Mouse (Mus musculus) liver, adult 10 weeks (tissue): ENCODE results near the gene Mcts2. TPM values are rescaled to one million over a fixed set of nuclear protein-coding genes. Genes with fewer than 3 reads are reported as not detected.

Experiments
- polyA plus RNA-seq: library from polyadenylated mRNA; stranded (reverse); fragments of 350-450 nt; fragmentation: Illumina TruSeq; extraction: RNeasy Lipid Tissue Mini Kit (QIAGEN cat#74804); gene quantifications from one replicate; pipeline ENCODE4 v1.2.3, GENCODE M21; 2014; ENCODE audit warnings: low read depth, low replicate concordance

Gene Mcts2
- 6.6 TPM for polyA plus RNA-seq

DNA sequence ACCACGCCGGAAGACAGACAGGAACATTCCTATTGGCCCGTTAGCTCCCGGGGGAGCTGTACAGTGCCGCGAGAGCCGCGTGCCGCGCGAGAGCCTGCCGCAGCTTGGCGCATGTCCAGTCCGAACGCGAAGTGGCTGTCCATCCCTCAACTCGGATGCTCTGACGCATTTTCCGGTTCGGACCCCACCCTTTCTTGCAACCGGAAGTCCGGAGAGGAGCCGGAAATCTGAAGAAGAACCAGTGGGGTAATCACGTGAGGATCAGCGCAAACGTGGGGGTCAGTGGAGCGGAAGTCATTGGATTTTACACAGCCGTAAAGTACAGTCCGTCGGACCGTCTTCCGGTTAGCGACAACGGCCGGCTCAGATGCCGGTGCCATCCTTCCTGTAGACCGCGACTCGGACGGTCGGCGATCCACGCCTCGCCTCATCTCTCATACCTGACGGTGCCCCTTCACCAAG is at the start of gene Mcts2:
Mcts2 (plus strand) TSS at position 230 of the 462 bp plus-strand sequence.

GRCm38 (mm10) chr2:152669256-152669638 is 17.6 kb upstream of the Mcts2 start, which contains the start of gene H13:
H13 (plus strand) TSS chr2:152669461.

GRCm38 (mm10) chr2:152736090-152736601 is 49.3 kb downstream of the Mcts2 start, which contains the start of gene Id1:
Id1 (plus strand) TSS chr2:152736251.

Other genes with a start within 250 kb of the Mcts2 start
- gene Defb23, start 222.4 kb upstream of the Mcts2 start, polyA plus RNA-seq: not detected
- gene Defb20, start 210.0 kb upstream of the Mcts2 start, polyA plus RNA-seq: not detected
- not detected for gene Defb22, start 196.9 kb upstream of the Mcts2 start, polyA plus RNA-seq
- gene Defb26, start 175.3 kb upstream of the Mcts2 start, polyA plus RNA-seq: not detected
- gene Defb28, start 168.8 kb upstream of the Mcts2 start, polyA plus RNA-seq: not detected
- gene Defb29, start 146.9 kb upstream of the Mcts2 start, polyA plus RNA-seq: not detected
- not detected for gene Gm17416, start 117.7 kb upstream of the Mcts2 start, polyA plus RNA-seq
- gene Defb21, start 114.3 kb upstream of the Mcts2 start, polyA plus RNA-seq: not detected
- gene Defb19, start 106.7 kb upstream of the Mcts2 start, polyA plus RNA-seq: not detected
- gene Defb45, start 87.6 kb upstream of the Mcts2 start, polyA plus RNA-seq: not detected
- not detected for gene Defb36, start 82.7 kb upstream of the Mcts2 start, polyA plus RNA-seq
- not detected for gene Defb25, start 64.0 kb upstream of the Mcts2 start, polyA plus RNA-seq
- gene Rem1, start 60.1 kb upstream of the Mcts2 start, polyA plus RNA-seq: not detected
- gene H13, start 17.6 kb upstream of the Mcts2 start, polyA plus RNA-seq: 35.5 TPM
- gene Id1, start 49.2 kb downstream of the Mcts2 start, polyA plus RNA-seq: 8.1 TPM
- gene Cox4i2, start 67.1 kb downstream of the Mcts2 start, polyA plus RNA-seq: not detected
- 12.8 TPM for gene Bcl2l1, start 144.7 kb downstream of the Mcts2 start, polyA plus RNA-seq
- gene Tpx2, start 160.9 kb downstream of the Mcts2 start, polyA plus RNA-seq: 0.37 TPM
- gene Mylk2, start 224.3 kb downstream of the Mcts2 start, polyA plus RNA-seq: not detected
- gene Foxs1, start 246.2 kb downstream of the Mcts2 start, polyA plus RNA-seq: not detected